Mouse (Mus musculus): ENCODE results near the gene Prkar1a. TPM values are rescaled to one million over a fixed set of nuclear protein-coding genes. Genes with fewer than 3 reads are reported as not detected.

Gene Prkar1a
- polyA plus RNA-seq (2021; fragmentation: Nextera tagmentation), result 410 and 413 TPM in 2 replicates
- long read RNA-seq, experiment 1, transcript Prkar1a-201 (11 exons, 3,359 nt), result major isoform, 630 of 1,205 reads
- long read RNA-seq, experiment 1, transcript Prkar1a-203 (12 exons, 3,513 nt), result minor isoform, 13 of 1,205 reads
- long read RNA-seq, experiment 1, partial matches to known transcripts, result 528 of 1,205 reads
- long read RNA-seq, experiment 1, other reads (novel, unspliced or antisense), result 34 of 1,205 reads
- long read RNA-seq, experiment 2, transcript Prkar1a-201 (11 exons, 3,359 nt), result major isoform, 3,121 of 4,628 reads
- long read RNA-seq, experiment 2, transcript Prkar1a-203 (12 exons, 3,513 nt), result minor isoform, 88 of 4,628 reads
- long read RNA-seq, experiment 2, partial matches to known transcripts, result 1,234 of 4,628 reads
- long read RNA-seq, experiment 2, other reads (novel, unspliced or antisense), result 185 of 4,628 reads

DNA sequence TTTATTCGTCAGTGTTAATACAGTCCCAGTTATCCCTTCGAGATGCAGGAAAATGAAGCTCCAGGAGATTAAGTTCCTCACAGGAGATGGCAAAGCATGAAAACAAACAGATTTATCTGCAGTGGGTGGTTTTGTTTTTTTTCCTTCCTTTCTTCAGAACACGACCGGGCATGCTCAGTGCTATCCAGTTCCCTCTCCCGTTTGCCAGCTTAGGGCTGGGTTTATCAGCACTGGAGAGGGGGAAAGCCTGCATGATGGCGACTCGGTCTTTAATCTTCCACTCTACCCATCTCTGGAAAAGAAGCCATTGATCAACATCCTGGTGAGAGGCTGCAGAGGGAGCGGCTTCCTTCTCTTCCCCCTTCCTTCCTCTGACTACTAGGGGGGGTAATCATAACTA lies at the start of gene Prkar1a:
Gene Prkar1a, plus strand, starts transcription at position 200 of the 400 bp plus-strand sequence.

DNA sequence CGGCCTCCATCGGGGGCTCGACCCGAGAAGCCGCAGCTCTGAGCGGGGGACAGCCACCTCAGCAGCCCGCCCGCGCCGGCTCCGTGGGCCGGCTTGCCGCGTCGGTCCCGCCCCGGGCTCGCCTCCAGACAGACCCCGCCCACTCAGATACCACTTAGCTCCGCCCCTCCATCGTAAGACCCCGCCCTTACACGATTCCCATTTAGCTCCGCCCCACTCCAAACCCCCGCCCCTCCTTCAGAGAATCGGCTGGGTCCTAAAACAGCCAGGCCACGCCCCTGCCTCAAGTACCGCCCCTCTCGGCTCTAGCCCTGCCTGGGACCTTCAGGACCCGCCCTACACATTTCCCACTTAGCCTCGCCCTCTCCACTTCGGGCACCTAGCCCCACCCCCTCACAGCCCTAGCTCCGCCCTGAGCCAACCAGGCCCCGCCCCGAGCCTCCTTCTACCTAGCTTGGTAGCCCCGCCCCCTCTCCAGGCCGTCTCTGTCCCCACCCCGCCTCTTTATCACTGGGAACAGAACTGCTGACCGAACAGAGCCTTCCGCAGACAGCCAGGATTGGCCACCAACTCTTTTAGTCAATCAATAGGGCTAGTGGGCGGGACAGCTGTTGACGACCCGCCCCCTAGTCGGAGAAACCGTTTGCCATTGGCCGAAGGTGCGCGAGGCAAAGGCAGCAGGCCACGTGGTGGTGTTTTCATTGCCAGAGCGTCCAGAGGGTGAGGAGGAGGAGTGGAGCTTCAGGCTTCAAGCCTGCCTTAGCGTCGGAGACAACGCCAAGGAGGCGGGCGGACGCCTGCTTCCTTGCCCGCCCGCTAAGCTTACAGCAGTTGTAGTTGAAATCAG lies 37.7 kb upstream of the Prkar1a start, which contains the start of gene Wipi1:
Gene Wipi1, minus strand, starts transcription at position 665 of the 847 bp plus-strand sequence.

Other genes with a start within 250 kb of the Prkar1a start
- not detected in 2 replicates for gene 9930022D16Rik, start 235.5 kb upstream of the Prkar1a start, polyA plus RNA-seq (2021; fragmentation: Nextera tagmentation)
- 27.3 and 29.8 TPM in 2 replicates for gene Amz2, start 223.5 kb upstream of the Prkar1a start, polyA plus RNA-seq (2021; fragmentation: Nextera tagmentation)
- gene Arsg, start 176.0 kb upstream of the Prkar1a start, polyA plus RNA-seq (2021; fragmentation: Nextera tagmentation), result 15.9 and 32.5 TPM in 2 replicates
- 4.4 and 11.7 TPM in 2 replicates for gene Slc16a6, start 175.8 kb upstream of the Prkar1a start, polyA plus RNA-seq (2021; fragmentation: Nextera tagmentation)
- 20.8 and 22.9 TPM in 2 replicates for gene Wipi1, start 37.4 kb upstream of the Prkar1a start, polyA plus RNA-seq (2021; fragmentation: Nextera tagmentation)
- gene Fam20a, start 72.9 kb downstream of the Prkar1a start, polyA plus RNA-seq (2021; fragmentation: Nextera tagmentation), result 12.7 and 14.2 TPM in 2 replicates
- gene 1700012B07Rik, start 178.6 kb downstream of the Prkar1a start, polyA plus RNA-seq (2021; fragmentation: Nextera tagmentation), result not detected in 2 replicates